Mouse (Mus musculus) layer of hippocampus, adult 2 months (tissue): ENCODE measurements at regions not wholly inside any gene's neighbourhood (a gene's known extent, or its start where the extent isn't known, plus 50 kb on each side); places are given as distances from the start of the nearest gene placed in this dataset.

Experiments used
- DNase-seq, 2 experiments: peaks; one replicate each; pipeline ENCODE4 v3.0.0; 2022; ENCODE audit warnings: low spot score in 2 of 2
- H3K27ac ChIP-seq: fragments of 200-600 bp; 2 replicates; pipeline ENCODE4 v1.8.1; 2022
- H3K4me3 ChIP-seq: fragments of 200-600 bp; 2 replicates; pipeline ENCODE4 v1.8.1; 2022; ENCODE audit warnings: mild to moderate bottlenecking
- CTCF ChIP-seq: fragments of 200-600 bp; conservative IDR thresholded peaks from 2 replicates; pipeline ENCODE4 v1.8.1; 2022; ENCODE audit warnings: antibody characterized with exemption, mild to moderate bottlenecking, moderate library complexity

- DNase-seq: no peak
These were observed 321.5 kb downstream of the Cxcl12 start for GRCm38 (mm10) chr6:117489761-117490396.

GRCm38 (mm10) chr6:117494971-117495370, 326.6 kb downstream of the Cxcl12 start:
- no peak for TF ChIP-seq CTCF
- H3K4me3 ChIP-seq: no peak overlapping the region
- H3K27ac ChIP-seq: no peak overlapping the region
- DNase-seq: no peak

More at GRCm38 (mm10) chr6:117489761-117490396, 321.5 kb downstream of the Cxcl12 start:
- no peak for TF ChIP-seq CTCF
- H3K27ac ChIP-seq: no peak overlapping the region
- no peak overlapping the region for H3K4me3 ChIP-seq

GRCm38 (mm10) chr6:117497337-117497736, 329.0 kb downstream of the Cxcl12 start:
- Histone ChIP-seq H3K27ac (no peak overlapping the region), H3K4me3 (no peak overlapping the region)
- no peak for DNase-seq
- TF ChIP-seq CTCF: no peak

- no peak for DNase-seq
- no peak overlapping the region for H3K27ac ChIP-seq
These were observed 329.6 kb downstream of the Cxcl12 start for GRCm38 (mm10) chr6:117497904-117498303.

GRCm38 (mm10) chr6:117502346-117502745, 334.0 kb downstream of the Cxcl12 start:
- Histone ChIP-seq H3K4me3 (no peak overlapping the region), H3K27ac (no peak overlapping the region)
- DNase-seq: no peak
- no peak for TF ChIP-seq CTCF

More at GRCm38 (mm10) chr6:117497904-117498303, 329.6 kb downstream of the Cxcl12 start:
- H3K4me3 ChIP-seq: no peak overlapping the region
- TF ChIP-seq CTCF: no peak

GRCm38 (mm10) chr6:117504771-117505170, 336.2 kb upstream of the Zfp637 start:
- H3K4me3 ChIP-seq: no peak overlapping the region
- no peak for DNase-seq
- TF ChIP-seq CTCF: no peak
- no peak overlapping the region for H3K27ac ChIP-seq

GRCm38 (mm10) chr6:117505431-117505830, 335.5 kb upstream of the Zfp637 start:
- no peak for TF ChIP-seq CTCF
- no peak overlapping the region for H3K4me3 ChIP-seq
- no peak for DNase-seq
- H3K27ac ChIP-seq: no peak overlapping the region

- no peak for TF ChIP-seq CTCF
- no peak overlapping the region for H3K27ac ChIP-seq
- no peak overlapping the region for H3K4me3 ChIP-seq
- DNase-seq: no peak
These were observed 334.4 kb upstream of the Zfp637 start for GRCm38 (mm10) chr6:117506619-117507018.

- no peak overlapping the region for H3K27ac ChIP-seq
- no peak for DNase-seq
- no peak for TF ChIP-seq CTCF
- no peak overlapping the region for H3K4me3 ChIP-seq
These were observed 332.1 kb upstream of the Zfp637 start for GRCm38 (mm10) chr6:117508860-117509259.

- no peak overlapping the region for H3K4me3 ChIP-seq
- no peak for DNase-seq
- TF ChIP-seq CTCF: no peak
- no peak overlapping the region for H3K27ac ChIP-seq
These were observed 331.0 kb upstream of the Zfp637 start for GRCm38 (mm10) chr6:117510026-117510425.

- TF ChIP-seq CTCF: no peak
- Histone ChIP-seq H3K4me3 (no peak overlapping the region), H3K27ac (no peak overlapping the region)
- DNase-seq: no peak
These were observed 326.1 kb upstream of the Zfp637 start for GRCm38 (mm10) chr6:117514831-117515230.

- no peak for DNase-seq
- TF ChIP-seq CTCF: no peak
These were observed 324.1 kb upstream of the Zfp637 start for GRCm38 (mm10) chr6:117516906-117517305.

GRCm38 (mm10) chr6:117518939-117519338, 322.0 kb upstream of the Zfp637 start:
- no peak for DNase-seq
- no peak for TF ChIP-seq CTCF
- Histone ChIP-seq H3K27ac (no peak overlapping the region), H3K4me3 (no peak overlapping the region)

More at GRCm38 (mm10) chr6:117516906-117517305, 324.1 kb upstream of the Zfp637 start:
- Histone ChIP-seq H3K27ac (no peak overlapping the region), H3K4me3 (no peak overlapping the region)

GRCm38 (mm10) chr6:117519466-117519865, 321.5 kb upstream of the Zfp637 start:
- Histone ChIP-seq H3K27ac (no peak overlapping the region), H3K4me3 (no peak overlapping the region)
- DNase-seq: no peak
- TF ChIP-seq CTCF: no peak
